Mouse (Mus musculus): ENCODE measurements around the gene Rpn2.

DNA sequence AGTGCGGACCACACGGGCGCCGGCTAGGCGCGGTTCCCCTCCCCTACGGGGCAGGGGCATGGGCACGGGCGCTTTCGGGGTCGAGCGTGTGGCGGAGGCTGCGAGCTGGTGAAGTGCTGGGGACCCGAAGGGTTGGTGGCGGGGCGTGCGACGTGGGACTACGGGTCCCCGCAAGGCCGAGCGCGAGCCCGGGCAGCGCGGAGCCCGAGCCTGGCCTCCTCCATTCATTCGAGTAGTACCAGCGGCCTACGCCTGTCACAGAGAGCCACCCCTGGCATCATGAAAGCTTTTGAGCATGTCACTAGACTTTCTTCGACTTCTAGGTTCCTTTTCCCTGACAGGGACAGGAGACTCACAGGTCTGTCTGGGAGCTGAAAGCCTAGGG lies 591 bp downstream of the Rpn2 start, which contains the start of gene Mroh8:
- no peak for TF ChIP-seq POLR2A (IDR thresholded peaks at IDR 0.05; ENCODE audit: insufficient read depth, low read length)
- TF ChIP-seq CTCF (IDR thresholded peaks at IDR 0.05; ENCODE audit: low read depth, low read length), result no peak

Data from ES-Bruce4 (cell line).